Mouse (Mus musculus) bone marrow macrophage, adult 2 months (primary cell): ENCODE measurements around the gene Cnksr3.

Experiments used
- CTCF ChIP-seq: IDR thresholded peaks from 2 replicates; pipeline ENCODE4 v1.5.1; 2012; ENCODE audit warnings: low read depth, mild to moderate bottlenecking, low read length, moderate library complexity
- POLR2A ChIP-seq: IDR thresholded peaks from 2 replicates; pipeline ENCODE4 v1.6.1; 2012; ENCODE audit warnings: mild to moderate bottlenecking, low read depth, low read length, borderline replicate concordance

DNA sequence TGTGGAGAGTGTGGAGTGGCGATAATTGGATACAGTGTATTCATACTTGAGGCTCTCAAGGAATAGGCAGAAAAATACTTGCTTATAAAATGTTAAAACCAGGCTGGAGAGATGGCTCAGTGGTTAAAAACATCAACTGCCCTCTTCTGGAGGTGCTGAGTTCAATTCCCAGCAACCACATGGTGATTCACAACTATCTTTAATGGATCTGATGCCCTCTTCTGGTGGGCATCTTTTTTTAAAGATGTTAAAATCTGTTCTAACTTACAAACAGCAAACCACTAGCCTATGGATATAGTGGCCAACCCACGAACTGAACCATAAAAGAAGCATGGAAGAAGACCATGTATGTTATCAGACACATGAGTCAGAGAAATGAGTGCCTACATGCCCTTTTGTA, 142.9 kb downstream of the Cnksr3 start:
- TF ChIP-seq POLR2A (no peak), CTCF (no peak)
